Mouse (Mus musculus) left cerebral cortex, postnatal 36 days (tissue): ENCODE results near the gene Prkaca. TPM values are rescaled to one million over a fixed set of nuclear protein-coding genes. Genes with fewer than 3 reads are reported as not detected.
A peak's percentile ranks its signal among the peaks of the same experiment; 100 is the strongest.
"Not testable (repeated sequence)": the region's sequence is repeated elsewhere in the genome, so short reads cannot be mapped to it uniquely, and the experiment has no call there.

Experiments used
- DNase-seq, 2 experiments: peaks; one replicate each; pipeline ENCODE4 v3.0.0; 2021 to 2022; ENCODE audit warnings: low spot score in 2 of 2, mixed read lengths in 1 of 2
- intact Hi-C: fragments of 180-260 bp; cut with DNase I; formaldehyde crosslinking; loops from one replicate; pipeline ENCODE4 v1.15.1; 2025
- total RNA-seq, 2 experiments: library from RNA; stranded (reverse); gene quantifications; 2 replicates each; pipeline ENCODE4 v1.2.3; 2021

The Prkaca gene
- total RNA-seq, 2 experiments from 2014 or later: 243 to 267 TPM

DNA sequence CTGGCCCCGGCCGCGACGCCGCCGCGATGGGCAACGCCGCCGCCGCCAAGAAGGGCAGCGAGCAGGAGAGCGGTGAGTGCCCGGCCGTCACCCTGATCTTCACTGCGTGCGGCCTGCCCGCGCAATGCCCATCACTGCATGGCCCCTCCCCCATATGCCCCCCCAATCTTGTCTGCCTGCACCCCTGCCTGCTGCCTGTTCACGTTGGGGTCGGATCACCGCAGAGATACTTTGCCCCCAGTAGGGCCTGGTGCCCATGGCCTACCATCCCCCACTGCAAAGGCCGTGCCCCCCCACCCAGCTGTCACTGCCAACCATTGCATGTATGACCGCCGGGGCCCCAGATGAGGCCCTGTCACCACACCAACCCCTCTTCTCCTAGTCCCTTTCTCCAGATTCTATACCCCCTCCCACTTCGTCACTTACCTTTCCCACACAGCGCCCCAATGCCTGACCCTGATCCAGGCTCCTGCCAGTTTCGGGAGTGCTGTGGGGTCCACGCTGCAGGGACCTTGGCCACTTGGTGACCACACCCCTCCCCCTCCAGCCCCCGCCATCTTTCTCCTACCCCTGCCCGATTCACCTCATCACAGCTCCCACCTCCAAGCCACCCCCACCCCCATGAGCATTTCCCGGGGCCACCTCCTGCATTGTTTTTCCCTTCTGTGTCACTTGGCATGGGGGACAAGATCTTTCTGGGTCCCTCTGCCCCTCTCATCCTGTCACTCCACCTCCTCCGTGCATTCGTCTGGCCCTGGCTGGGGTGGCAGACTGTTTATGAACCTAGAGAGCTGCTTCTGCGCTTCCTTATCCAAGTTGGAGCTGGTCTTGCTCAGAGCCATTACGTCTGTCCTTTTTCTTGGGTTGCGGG is 603 bp downstream of the Prkaca start:
- intact Hi-C loops: loop anchor here (2.0 kb wide), 1 partner anchor 19 kb away; no protein-coding TSS in a partner anchor
- no peak for DNase-seq

DNA sequence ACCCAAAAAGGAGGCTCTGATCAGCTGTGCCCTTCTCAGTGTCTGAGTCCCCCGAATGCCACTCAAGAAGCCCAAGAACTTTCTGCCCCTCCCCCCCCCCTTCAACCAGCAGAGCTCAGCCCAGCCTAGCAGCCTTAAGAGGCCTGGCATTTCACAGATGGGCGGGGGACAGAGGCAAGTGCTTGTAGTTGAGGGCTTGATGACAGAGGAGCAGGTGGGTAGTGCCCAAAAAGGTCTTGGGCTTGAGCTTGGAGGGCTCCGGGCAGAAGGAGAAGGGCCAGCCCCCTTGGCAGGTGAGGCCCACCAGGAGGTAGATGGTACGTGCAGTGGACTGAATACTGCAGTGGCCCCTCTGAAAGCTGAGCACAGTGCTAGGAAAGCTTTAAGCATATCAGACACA is 1.7 kb downstream of the Prkaca start:
- intact Hi-C loops: no loop called here
- DNase-seq: no peak

DNA sequence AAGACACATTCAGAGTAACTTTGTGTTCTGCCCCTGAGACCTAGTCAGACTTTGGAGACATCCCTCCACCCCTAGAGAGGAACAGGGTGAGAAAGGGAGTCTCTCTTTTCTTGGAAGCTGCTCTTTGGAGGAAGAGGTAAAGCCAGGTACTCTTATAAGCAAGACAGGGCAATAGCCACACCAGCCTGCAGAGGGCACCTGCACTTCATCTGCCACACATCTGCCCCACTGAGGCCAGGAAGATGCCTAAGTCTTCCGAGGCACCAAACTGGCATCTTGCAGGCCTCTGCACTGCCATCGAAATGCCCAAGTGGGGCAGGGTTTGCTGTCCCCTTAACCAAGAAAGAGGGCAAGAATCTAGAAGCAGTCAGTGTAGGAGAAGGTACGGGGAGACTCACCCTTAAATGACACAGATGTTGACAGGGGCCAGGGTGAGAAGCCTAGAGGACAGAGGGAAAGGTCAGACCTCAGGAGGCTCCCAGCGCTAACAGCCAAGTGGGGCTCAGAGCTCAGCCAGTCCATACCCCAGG is 3.4 kb downstream of the Prkaca start:
- intact Hi-C loops: no loop called here

DNA sequence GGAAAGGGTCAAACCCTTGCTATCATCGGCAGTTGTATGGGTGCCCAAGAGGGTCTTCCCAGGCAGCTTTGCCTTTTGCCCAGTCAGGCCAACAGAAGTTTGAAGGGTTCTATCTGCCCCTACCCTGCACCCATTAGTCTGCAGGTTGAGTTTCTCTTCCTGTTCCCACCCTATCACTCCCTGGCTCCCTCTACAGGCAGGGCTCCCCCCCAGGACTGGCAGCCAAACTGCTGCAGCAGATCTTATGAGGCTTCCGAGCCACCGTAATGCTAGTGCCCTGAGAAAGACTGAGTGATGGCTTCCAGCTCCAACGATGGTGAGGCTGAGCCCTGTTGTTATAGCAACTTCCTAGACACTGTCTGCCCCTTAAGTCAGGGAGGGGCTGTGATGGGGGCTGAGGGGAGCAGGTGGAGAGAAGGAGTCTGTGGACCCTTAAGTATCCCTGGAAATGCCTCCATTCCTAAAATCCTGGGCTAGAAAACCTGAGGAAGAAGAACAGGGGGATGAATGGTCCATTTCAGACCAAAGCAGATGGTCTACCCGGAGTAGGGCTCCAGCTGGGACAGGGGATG is 4.1 kb downstream of the Prkaca start:
- intact Hi-C loops: no loop called here
- no peak for DNase-seq

More for the DNA sequence above, 3.4 kb downstream of the Prkaca start:
- no peak for DNase-seq

DNA sequence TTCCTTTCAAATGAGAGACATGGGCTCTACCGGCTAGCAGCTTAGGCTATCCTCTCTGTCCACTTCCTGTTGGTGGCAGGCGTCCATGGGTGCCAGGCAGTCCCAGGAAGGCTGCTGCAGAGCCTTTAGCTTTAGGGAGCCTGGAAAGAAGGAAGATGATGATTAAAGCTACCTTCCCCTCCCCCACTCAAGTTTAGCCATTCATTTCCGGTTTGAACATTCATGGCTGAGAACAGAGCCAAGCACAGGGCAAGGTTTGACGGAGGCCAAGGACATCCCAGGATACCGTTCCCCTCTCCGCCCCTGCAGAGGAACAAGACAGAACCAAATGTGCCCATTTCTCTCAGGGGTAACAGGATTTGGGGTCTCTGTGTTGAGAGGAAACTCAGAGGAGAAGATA is 4.9 kb downstream of the Prkaca start:
- intact Hi-C loops: no loop called here
- DNase-seq: no peak

DNA sequence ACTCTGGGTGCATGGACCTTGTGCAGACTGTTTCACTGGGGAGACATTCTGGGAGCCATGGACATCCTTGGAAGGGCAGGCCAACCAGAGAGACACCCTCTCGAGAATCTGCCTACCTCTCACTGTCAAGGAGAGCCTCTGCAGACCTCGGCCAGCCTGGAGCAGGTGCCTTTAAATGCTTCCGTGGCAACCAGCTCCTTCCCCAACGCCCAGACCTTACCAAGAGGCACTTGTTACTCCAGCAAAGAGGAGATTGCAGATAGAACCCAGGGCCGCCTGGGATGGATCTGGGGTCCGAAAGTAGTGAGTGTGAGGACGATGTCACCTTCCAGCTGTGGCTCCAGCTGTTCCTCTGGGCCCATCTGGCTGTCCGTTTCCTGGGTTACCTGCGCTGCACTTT is 5.4 kb downstream of the Prkaca start:
- intact Hi-C loops: no loop called here
- DNase-seq: no peak

DNA sequence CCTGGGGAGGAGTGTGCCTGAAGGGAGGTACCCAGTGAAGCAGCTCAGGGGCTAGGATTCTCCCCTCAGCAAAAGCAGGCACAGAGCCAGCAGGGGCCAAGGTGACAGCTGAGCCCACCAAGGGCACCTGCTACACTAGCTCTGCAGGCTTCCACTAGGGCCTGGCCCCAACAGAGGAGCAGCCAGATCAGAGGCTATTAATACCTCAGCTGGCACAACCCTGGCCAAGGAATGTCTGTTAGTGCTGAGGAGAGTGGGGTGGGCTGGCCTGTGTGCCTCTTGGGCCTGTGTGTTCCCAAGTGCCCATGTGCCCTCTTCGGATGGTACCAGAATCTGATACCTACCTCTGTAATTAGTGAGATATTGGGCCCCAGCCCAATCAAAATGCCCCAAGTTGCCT is 7.5 kb downstream of the Prkaca start:
- intact Hi-C loops: no loop called here
- DNase-seq: no peak

DNA sequence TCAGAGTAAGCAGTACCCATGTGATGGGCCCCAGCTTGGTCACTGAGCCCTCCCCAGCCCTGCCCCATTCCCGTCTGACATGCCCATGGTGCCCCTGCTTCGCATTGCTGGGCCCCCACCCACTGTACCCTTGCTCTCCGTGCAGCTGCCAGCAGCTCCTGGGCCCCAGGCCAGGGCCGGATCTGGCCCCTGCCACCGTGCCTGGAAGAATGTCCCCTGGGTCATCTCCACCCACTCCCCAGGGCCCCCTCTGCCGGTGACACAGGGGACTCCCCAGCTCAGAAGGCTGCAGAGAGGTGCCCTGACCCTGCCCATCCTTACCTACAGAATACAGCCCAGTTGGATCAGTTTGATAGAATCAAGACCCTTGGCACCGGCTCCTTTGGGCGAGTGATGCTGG is 8.1 kb downstream of the Prkaca start:
- DNase-seq: no peak
- intact Hi-C loops: no loop called here

DNA sequence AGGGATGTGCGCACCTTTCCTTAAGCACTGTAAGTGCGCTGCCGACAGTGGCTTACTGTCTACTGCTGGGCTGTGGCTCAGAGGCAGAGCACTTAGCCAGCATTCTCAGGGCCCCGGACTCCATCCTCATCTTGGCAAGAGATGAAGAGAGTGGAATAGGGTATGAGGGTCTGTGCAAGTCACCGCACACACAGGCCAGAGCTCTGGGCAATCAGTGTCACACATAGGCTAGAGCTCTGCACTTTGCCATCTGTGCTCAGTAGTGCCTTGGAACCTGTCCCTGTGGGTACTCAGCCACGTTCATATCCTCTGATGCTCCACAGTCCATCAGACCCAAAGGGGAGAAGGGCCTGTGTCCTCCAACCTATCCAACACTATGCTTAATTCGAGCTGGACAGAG is 8.7 kb downstream of the Prkaca start:
- intact Hi-C loops: no loop called here
- DNase-seq: no peak

DNA sequence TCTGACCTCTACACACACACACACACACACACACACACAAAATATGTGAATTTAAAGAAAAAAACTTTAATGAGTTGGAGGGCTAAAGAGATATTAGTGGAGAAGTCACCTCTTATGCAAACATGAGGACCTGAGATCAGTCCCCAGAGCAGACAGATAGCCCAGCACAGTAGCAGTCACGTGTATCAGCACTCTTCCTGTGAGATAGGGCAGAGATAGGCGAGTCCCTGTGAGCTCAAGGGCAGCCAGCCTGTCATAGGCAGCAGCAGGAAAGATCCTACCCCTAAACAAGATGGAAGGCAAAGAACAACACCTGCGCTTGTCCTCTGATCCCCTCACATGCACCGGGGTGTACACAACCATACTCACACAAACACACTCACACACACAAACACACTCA is 9.7 kb downstream of the Prkaca start:
- intact Hi-C loops: no loop called here

DNA sequence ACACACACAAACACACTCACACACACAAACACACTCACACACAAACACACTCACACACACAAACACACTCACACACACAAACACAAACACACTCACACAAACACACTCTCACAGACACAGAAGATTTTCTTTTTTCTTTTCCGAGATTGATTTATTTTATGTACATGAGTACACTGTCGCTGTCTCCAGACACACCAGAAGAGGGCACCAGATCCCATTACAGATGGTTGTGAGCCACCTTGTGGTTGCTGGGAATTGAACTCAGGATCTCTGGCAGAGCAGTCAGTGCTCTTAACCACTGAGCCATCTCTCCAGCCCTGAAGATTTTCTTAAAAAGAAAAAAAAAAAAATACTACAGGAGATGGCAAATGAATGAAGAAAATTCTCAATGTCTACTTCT is 10.4 kb downstream of the Prkaca start:
- DNase-seq, intact Hi-C loops: not testable (repeated sequence)

More for the DNA sequence above, 9.7 kb downstream of the Prkaca start:
- no peak for DNase-seq

DNA sequence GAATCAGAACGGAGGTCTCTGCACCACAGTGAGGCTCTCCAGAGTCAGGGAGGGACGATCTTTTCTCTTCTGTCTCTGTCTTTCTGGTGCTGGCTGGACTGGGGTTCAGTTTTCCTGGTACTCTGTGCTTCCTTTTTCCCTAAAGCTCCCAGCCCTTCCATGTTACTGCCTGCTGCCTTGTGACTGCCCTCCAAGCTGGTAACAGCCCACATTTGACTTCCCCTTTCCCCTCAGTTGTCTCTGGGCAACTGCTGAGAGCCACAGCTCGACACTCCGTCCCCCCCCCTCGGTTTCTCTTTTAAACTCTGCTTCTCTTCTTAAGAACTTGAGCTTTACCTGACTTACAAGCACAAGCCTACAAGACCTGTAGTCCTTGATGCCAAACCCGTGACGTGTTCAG is 16.4 kb downstream of the Prkaca start:
- no peak for DNase-seq

DNA sequence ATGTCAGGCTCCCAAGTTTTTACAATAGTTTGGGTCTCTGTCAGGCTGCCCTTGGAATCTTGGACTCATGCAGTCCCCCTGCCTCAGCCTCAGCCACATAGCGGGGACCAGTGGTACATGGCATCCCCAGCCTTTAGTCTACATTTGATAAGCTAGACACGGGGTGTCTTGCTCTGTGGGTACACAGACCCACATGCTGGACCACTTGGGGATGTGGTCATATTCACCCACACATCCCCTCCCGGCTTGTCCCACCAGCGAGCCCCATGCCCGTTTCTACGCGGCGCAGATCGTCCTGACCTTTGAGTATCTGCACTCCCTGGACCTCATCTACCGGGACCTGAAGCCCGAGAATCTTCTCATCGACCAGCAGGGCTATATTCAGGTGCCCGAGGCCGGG is 17.4 kb downstream of the Prkaca start:
- DNase-seq: no peak
- intact Hi-C loops: no loop called here

More for the DNA sequence above, 16.4 kb downstream of the Prkaca start:
- intact Hi-C loops: no loop called here

DNA sequence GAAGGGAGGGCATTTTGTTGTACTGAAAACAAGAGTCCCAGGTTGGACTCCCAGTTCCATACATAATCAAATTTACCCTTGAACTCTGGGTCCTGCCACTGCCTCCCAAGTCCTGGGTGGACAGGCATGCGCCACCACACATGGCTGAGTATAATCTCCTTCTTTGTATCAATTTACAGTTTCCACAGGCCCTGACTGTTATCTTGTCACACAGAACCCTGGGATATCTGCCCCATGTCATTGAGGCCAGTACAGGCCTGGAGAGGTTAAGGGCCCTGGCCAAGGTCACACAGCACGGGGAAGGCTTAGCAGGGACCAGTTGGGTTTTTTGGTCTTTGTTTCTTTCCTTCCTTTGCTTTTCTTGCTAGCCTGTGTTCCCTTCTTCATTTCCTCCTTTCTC is 19.7 kb downstream of the Prkaca start:
- DNase-seq: no peak
- intact Hi-C loops: loop anchor here (2.0 kb wide), 1 partner anchor 20 kb away; the partner anchor contains the start of gene Prkaca

DNA sequence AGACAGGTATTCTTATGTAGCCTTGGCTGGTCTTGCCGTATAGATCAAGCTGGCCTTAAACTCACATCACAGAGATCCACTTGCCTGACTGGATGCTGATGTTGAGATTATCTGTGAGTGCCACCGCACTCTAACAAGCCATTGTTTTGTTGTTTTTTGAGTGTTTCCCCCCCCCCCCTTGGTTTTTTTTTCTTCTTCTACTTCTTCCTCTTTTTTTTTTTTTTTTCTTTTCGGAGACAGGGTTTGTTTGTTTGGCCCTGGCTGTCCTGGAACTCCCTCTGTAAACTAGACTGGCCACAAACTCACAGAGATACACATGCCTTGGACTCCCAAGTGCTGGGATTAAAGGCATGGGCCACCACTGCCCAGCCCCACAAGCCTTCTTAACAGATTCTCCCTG is 21.2 kb downstream of the Prkaca start:
- DNase-seq: no peak
- intact Hi-C loops: no loop called here

DNA sequence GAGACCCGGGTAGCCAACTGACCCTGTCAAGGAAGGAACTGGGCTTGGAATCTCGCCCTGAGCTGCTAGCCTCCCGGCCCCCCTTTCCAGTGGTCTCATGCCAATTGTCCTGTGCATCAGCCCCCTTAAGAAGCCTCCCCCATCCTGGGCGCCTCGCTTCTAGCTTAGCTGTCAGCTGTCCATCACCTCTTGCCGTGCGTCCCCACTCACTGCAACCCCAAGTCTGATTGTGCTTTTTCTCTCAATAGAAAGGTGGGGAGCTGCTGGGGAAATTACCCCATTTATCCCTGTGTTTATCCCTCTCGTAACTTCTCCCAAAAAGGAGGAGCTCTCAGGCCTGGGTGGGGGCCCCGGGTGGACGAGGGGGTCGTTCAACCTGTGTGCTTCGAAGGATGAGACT is 23.2 kb downstream of the Prkaca start:
- intact Hi-C loops: loop anchor here (5.0 kb wide), 1 partner anchor 94 kb away; the partner anchor contains the start of gene Adgrl1
- no peak for DNase-seq

DNA sequence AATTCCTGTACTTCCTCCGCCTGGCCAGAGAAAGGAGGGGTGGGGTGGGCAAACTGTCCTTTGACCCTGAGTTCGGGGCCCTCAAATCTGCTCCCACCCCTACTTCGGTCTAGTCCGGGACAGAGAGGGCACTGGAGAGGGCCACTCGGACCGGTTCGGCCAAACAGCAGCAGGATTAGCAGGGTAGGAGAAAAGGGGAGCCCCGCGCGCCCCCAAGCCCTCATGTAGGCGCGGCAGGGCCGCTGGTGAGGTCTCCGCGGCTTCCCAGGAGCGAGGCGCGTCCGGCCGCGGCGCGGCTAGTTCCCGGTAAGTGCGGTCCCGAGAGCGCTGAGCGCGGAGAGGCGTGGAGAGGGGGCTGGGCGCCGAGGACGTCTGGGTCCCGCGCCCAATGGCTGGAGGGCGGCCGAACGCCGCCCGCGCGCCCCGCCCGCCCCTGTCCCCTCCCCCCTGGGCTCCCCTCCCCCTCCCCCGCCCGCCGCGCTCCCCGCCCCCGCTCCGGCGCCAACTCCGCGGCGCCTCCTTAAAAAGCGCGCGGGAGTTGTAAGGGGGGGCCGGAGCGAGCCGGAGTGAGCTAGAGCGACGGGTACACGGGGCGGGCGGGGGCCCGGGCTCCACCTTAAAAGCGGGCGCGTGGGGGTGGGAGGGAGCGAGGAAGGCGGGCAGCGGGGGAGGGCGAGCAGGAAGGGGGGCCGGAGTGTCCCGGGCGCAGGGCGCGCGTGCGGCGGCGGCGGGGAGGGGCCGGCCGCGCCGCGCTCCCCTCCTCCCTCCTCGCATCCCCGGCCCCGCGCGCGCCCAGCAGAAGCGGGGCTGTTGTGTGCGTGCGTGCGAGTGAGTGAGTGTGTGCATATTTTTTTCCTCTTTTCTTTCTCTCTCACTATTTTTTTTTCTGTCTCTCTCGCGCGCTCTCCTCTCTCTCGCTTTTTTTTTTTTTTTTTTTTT is 24.0 kb downstream of the Prkaca start:
- intact Hi-C loops: loop anchor here (5.0 kb wide), 1 partner anchor 95 kb away; the partner anchor contains the start of gene Adgrl1
- DNase-seq: peak; percentile 75 to 79

DNA sequence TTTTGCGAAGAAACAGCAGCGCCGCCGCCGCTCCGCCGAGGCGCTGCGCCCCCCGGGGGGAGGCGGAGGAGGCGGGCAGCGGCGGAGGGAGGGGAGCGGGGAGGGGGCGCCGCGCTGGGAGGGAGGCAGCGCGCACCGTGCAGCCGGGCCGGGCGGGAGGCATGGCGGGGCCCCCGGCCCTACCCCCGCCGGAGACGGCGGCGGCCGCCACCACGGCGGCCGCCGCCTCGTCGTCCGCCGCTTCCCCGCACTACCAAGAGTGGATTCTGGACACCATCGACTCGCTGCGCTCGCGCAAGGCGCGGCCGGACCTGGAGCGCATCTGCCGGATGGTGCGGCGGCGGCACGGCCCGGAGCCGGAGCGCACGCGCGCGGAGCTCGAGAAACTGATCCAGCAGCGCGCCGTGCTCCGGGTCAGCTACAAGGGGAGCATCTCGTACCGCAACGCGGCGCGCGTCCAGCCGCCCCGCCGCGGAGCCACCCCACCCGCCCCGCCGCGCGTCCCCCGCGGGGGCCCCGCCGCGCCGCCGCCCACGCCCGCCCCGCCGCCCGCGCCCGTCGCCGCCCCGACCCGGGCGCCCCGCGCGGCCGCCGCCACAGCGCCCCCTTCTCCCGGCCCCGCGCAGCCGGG is 24.8 kb downstream of the Prkaca start, which contains the start of gene Samd1:
TSS of gene Samd1 (plus strand) at position 162 of the 631 bp plus-strand sequence.
- peak; percentile 62 to 68 for DNase-seq
- intact Hi-C loops: loop anchor here (5.0 kb wide), 1 partner anchor 95 kb away; the partner anchor contains the start of gene Adgrl1
